Mouse (Mus musculus) megakaryocyte, embryonic 14.5 days (primary cell): ENCODE measurements around the gene Smyd3.

Experiments
- FLI1 ChIP-seq: IDR thresholded peaks from 2 replicates; pipeline ENCODE4 v1.6.1; 2012; ENCODE audit warnings: low read length, inconsistent platforms, mixed read lengths
- GATA1 ChIP-seq: IDR thresholded peaks from 3 replicates; pipeline ENCODE4 v1.6.1; 2012; ENCODE audit warnings: mixed read lengths, low read length, inconsistent platforms, borderline replicate concordance

DNA sequence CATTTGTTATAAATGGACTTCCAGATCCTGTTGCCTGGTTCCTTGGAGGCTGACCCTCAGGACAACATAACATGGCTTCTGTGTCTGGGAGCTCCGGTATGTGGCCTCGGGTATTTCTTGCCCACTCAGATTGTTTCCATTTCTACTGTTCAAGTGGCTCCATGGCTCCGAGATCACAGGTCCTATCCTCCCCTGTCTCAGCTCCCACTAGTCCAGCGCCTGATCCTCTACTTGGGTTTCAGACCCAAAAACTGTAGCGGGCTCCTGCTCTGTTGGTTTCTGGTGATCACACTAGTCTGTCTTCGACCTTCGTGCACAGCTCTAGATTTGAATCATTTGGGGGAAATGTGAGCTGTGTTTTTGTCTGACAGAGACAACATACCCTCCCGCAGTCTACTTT is 347.3 kb downstream of the Smyd3 start:
- TF ChIP-seq GATA1 (no peak), FLI1 (no peak)
